Mouse (Mus musculus) ZHBTc4 (cell line): ENCODE measurements around the gene Gm21258.
"Not testable (repeated sequence)": the region's sequence is repeated elsewhere in the genome, so short reads cannot be mapped to it uniquely, and the experiment has no call there.

ENCODE experiments used
- DNase-seq: peaks from one replicate; pipeline ENCODE4 v3.0.0-alpha.2; 2011; ENCODE audit warnings: low read depth, low spot score

Gm21258 gene

GRCm38 (mm10) chrY:52779740-52780139, at the start of gene Gm21258:
Gene Gm21258 (plus strand): TSS chrY:52780040.
- not testable (repeated sequence) for DNase-seq
